Mouse (Mus musculus) heart, adult 9 months (tissue): ENCODE data around the gene Smim4.
A peak's percentile ranks its signal among the peaks of the same experiment; 100 is the strongest.

ENCODE experiments used
- DNase-seq, 2 experiments: peaks; one replicate each; pipeline ENCODE4 v3.0.0; 2022; ENCODE audit warnings: low spot score in 2 of 2

Gene Smim4

GRCm38 (mm10) chr14:31128826-31129219 lies at the start of gene Smim4:
Gene Smim4 (minus strand): TSS chr14:31128956.
- DNase-seq: peak; percentile 97 to 98

- DNase-seq: no peak
These were observed 49.0 kb upstream of the Smim4 start for GRCm38 (mm10) chr14:31177715-31178114.

GRCm38 (mm10) chr14:31177287-31177686 lies 48.5 kb upstream of the Smim4 start:
- DNase-seq: no peak

GRCm38 (mm10) chr14:31173537-31173936 lies 44.8 kb upstream of the Smim4 start:
- no peak for DNase-seq

- peak; percentile 56 to 65 for DNase-seq
These were observed 44.2 kb upstream of the Smim4 start for GRCm38 (mm10) chr14:31172781-31173455.

GRCm38 (mm10) chr14:31171821-31172220 lies 43.1 kb upstream of the Smim4 start:
- DNase-seq: no peak

- DNase-seq: no peak
These were observed 42.6 kb upstream of the Smim4 start for GRCm38 (mm10) chr14:31171386-31171785.

GRCm38 (mm10) chr14:31170963-31171362 lies 42.2 kb upstream of the Smim4 start:
- no peak for DNase-seq

- no peak for DNase-seq
These were observed 40.8 kb upstream of the Smim4 start for GRCm38 (mm10) chr14:31169508-31169907.

- DNase-seq: peak; percentile 67 to 86
These were observed 39.7 kb upstream of the Smim4 start, which contains the start of gene Stab1 for GRCm38 (mm10) chr14:31168425-31168824. Gene Stab1 (minus strand): TSS chr14:31168641.

- DNase-seq: no peak
These were observed 38.1 kb upstream of the Smim4 start for GRCm38 (mm10) chr14:31166827-31167226.

- DNase-seq: peak; percentile 43 to 66
These were observed 37.4 kb upstream of the Smim4 start for GRCm38 (mm10) chr14:31165991-31166630.

- DNase-seq: no peak
These were observed 36.7 kb upstream of the Smim4 start for GRCm38 (mm10) chr14:31165458-31165857.

GRCm38 (mm10) chr14:31165010-31165409 lies 36.3 kb upstream of the Smim4 start:
- DNase-seq: peak; percentile 36 to 55

GRCm38 (mm10) chr14:31164067-31164466 lies 35.3 kb upstream of the Smim4 start:
- peak in 1 of 2 experiments; percentile 49 for DNase-seq

- no peak for DNase-seq
These were observed 32.9 kb upstream of the Smim4 start for GRCm38 (mm10) chr14:31161638-31162037.

- no peak for DNase-seq
These were observed 32.4 kb upstream of the Smim4 start for GRCm38 (mm10) chr14:31161191-31161590.

- no peak for DNase-seq
These were observed 31.7 kb upstream of the Smim4 start for GRCm38 (mm10) chr14:31160196-31161150.

- no peak for DNase-seq
These were observed 16.9 kb upstream of the Smim4 start for GRCm38 (mm10) chr14:31145694-31146093.

GRCm38 (mm10) chr14:31141011-31141410 lies 12.3 kb upstream of the Smim4 start:
- no peak for DNase-seq

GRCm38 (mm10) chr14:31140141-31140540 lies 11.4 kb upstream of the Smim4 start:
- no peak for DNase-seq

GRCm38 (mm10) chr14:31139666-31140065 lies 10.9 kb upstream of the Smim4 start:
- no peak for DNase-seq
